ENCODE assay signal across 23 mouse cellular contexts in genomic region chr1:71472691-71473090, GRCm38 (mm10). TPM values are rescaled to one million over a fixed set of nuclear protein-coding genes. Genes with fewer than 3 reads are reported as not detected.
"Had no signal": no experiment of that assay in that cellular context is flagged by ENCODE, and none has a peak within 500 bp of the region (broad histone marks: within the 10 kb centered on the region; RNA-seq: fewer than 3 reads in every experiment).

No protein-coding gene starts in this region.

- DNase-seq: left cerebral cortex, postnatal 4 days; liver; liver, embryonic 13.5 days; liver, postnatal 0 days; lung, adult 18-20 months; lung, adult 2 months; lung, embryonic 14.5 days; lung, postnatal 10 days; lung, postnatal 14 days; lung, postnatal 4 days; midbrain, embryonic 14.5 days had no signal

RNA-seq across cellular contexts. Expression of gene Abca12, which starts 58.0 kb away (rescaled TPM):
- polyA plus RNA-seq: liver, adult 2 months; liver, embryonic 11.5 days; liver, embryonic 12.5 days; liver, embryonic 13.5 days; liver, embryonic 14.5 days; liver, embryonic 15.5 days; liver, embryonic 16.5 days; liver, postnatal 0 days; lung, embryonic 16.5 days; lung, postnatal 0 days; macrophage; midbrain, embryonic 10.5 days; midbrain, embryonic 11.5 days; midbrain, embryonic 13.5 days; midbrain, embryonic 14.5 days had no signal
